Mouse (Mus musculus) embryonic facial prominence, embryonic 14.5 days (tissue): ENCODE results near the gene Dhcr24. TPM values are rescaled to one million over a fixed set of nuclear protein-coding genes. Genes with fewer than 3 reads are reported as not detected.

Source experiments
- ATAC-seq: fragments of 200-750 bp; cut with Nextera tagmentation; 2 replicates; pipeline ENCODE4 v1.8.0; 2017; ENCODE audit warnings: low read depth, moderate number of reproducible peaks, moderate TSS enrichment
- DNase-seq: peaks from one replicate; pipeline ENCODE4 v3.0.0-alpha.2; 2015; ENCODE audit warnings: low spot score
- H3K27ac ChIP-seq: fragments of 300-500 bp; sonication (generic); replicated peaks from 2 replicates; pipeline ENCODE4 v1.5.1; 2014; ENCODE audit warnings: low read depth, mild to moderate bottlenecking, low read length, moderate library complexity
- H3K27me3 ChIP-seq: fragments of 300-500 bp; sonication (generic); replicated peaks from 2 replicates; pipeline ENCODE4 v1.6.1; 2014; ENCODE audit warnings: low read length; ENCODE audit not compliant: control insufficient read depth, insufficient read depth
- H3K36me3 ChIP-seq: fragments of 300-500 bp; sonication (generic); 2 replicates; pipeline ENCODE4 v1.6.1; 2014; ENCODE audit warnings: low read length, mixed read lengths; ENCODE audit not compliant: control insufficient read depth, insufficient read depth
- H3K4me1 ChIP-seq: fragments of 300-500 bp; sonication (generic); 2 replicates; pipeline ENCODE4 v1.6.1; 2014; ENCODE audit warnings: antibody characterized with exemption, low read length; ENCODE audit not compliant: control insufficient read depth, insufficient read depth
- H3K4me2 ChIP-seq: fragments of 300-500 bp; sonication (generic); 2 replicates; pipeline ENCODE4 v1.6.1; 2014; ENCODE audit warnings: low read depth, mild to moderate bottlenecking, low read length, moderate library complexity, mixed read lengths
- H3K4me3 ChIP-seq: fragments of 300-500 bp; sonication (generic); 2 replicates; pipeline ENCODE4 v1.5.1; 2014; ENCODE audit warnings: low read depth, mild to moderate bottlenecking, low read length
- H3K9ac ChIP-seq: fragments of 300-500 bp; sonication (generic); 2 replicates; pipeline ENCODE4 v1.6.1; 2014; ENCODE audit warnings: low read depth, mild to moderate bottlenecking, low read length, moderate library complexity, mixed read lengths
- H3K9me3 ChIP-seq: fragments of 300-500 bp; sonication (generic); 2 replicates; pipeline ENCODE4 v1.6.1; 2016; ENCODE audit warnings: low read length; ENCODE audit not compliant: control insufficient read depth
- WGBS: fragments of 180-500 bp; shearing (Covaris S2); extraction: QIAGEN DNeasy Blood & Tissue Kit; methylation state at CpG from one replicate; pipeline ENCODE4 v1.1.7; 2014; 5-methylcytosine and 5-hydroxymethylcytosine counted together
- polyA plus RNA-seq: library from polyadenylated mRNA; unstranded; fragments of >200 nt; fragmentation: Nextera tagmentation; extraction: Ambion mirVana; gene quantifications from 2 replicates; pipeline ENCODE4 v1.2.1, GENCODE M21; 2014

Dhcr24 gene
- polyA plus RNA-seq, 1 experiment from 2014 or later: 14.8 TPM

DNA sequence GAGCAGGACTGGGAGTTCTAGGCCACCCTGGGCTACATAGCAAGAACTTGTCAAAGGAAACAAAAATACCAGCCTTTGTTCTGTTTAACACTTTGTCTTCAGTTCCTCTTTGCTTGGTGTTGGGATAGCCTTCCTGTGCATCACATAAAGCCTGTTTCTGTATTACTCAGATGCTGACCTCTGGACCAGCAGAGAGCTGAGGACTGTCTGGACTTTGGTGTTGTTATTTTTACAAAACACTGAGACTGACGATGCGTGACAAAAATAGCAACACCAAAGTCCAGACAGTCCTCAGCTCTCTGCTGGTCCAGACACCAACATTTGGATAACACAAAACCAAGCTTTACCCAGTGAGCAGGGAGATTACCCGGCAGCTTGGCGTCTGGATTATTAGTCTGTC, 39.9 kb downstream of the Dhcr24 start:
- no peaks in the 10 kb centered on the region for H3K9me3 ChIP-seq
- DNase-seq (no peak), ATAC-seq (no peak)
- H3K4me2 ChIP-seq: no peak overlapping the region
- no peak overlapping the region for H3K4me3 ChIP-seq
- no peak overlapping the region for H3K9ac ChIP-seq
- no peaks in the 10 kb centered on the region for H3K27me3 ChIP-seq
- H3K36me3 ChIP-seq: no peaks in the 10 kb centered on the region
- H3K27ac ChIP-seq: no peak overlapping the region
- no peaks in the 10 kb centered on the region for H3K4me1 ChIP-seq
- WGBS: 62% methylated on average over 4 of the region's 4 CpGs

DNA sequence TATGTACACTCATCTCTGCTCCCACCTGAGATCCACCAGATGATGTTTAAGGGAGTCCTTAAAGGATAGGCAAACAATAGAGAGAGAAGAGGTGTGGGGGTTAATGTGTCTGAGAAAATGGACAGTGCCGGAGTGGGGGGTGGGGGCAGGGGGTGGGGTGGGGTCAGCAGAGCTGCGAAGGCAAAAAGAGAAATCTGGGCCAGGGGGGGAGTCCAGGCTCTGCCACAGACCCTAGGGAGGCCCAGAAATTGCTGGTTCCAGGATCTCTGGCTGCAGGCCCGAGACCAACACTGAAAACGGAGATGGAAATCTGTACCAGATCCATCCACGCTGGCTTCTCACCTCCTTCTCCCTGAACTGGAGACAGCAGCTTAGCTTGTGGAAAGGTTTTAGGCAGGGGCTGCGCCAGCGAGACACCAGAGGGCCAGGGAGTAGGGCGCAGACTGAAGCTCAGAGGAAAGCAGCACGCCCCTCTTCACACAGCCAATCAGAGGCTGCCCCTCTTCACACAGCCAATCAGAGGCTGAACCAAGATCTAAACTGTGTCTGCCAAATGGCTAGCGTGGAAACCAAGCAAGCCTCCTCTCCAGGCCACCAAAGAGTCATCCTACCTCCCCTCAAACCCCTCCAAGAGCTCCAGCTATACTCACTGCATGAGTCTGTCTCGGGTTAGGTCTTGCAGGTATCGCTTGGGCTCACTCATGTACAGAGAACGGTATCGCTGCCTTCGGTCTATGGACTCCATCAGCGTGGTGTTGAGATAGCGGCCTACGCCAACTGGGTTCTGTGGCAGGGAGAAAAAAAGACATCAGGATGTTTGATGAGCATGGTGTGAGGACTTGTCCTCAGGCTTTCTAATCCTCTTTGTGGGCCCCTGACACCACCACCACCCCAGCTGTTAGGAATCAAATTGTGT, 46.1 kb downstream of the Dhcr24 start:
- Histone ChIP-seq H3K9me3 (0 out of 2 replicates have a peak, but pooled peaks cover 3% of the 10 kb centered on the region), H3K27ac (no peak overlapping the region), H3K4me3 (no peak overlapping the region), H3K9ac (no peak overlapping the region), H3K27me3 (no peaks in the 10 kb centered on the region), H3K36me3 (no peaks in the 10 kb centered on the region), H3K4me2 (peak overlapping the region; percentile 40), H3K4me1 (no peaks in the 10 kb centered on the region)
- peak; percentile 97 for ATAC-seq
- DNase-seq: peak; percentile 67
- WGBS: 37% methylated on average over 18 of the region's 18 CpGs

GRCm38 (mm10) chr4:106607905-106608304, 47.1 kb downstream of the Dhcr24 start:
- Histone ChIP-seq H3K27ac (no peak overlapping the region), H3K9me3 (0 out of 2 replicates have a peak, but pooled peaks cover 3% of the 10 kb centered on the region), H3K4me1 (no peaks in the 10 kb centered on the region), H3K4me2 (no peak overlapping the region), H3K9ac (no peak overlapping the region), H3K4me3 (no peak overlapping the region), H3K36me3 (no peaks in the 10 kb centered on the region), H3K27me3 (no peaks in the 10 kb centered on the region)
- DNase-seq (no peak), ATAC-seq (no peak)
- 90% methylated on average over 1 of the region's 1 CpGs for WGBS

- 73% methylated on average over 8 of the region's 8 CpGs for WGBS
- H3K27ac ChIP-seq: no peak overlapping the region
- H3K4me2 ChIP-seq: no peak overlapping the region
- no peak for ATAC-seq
- H3K9me3 ChIP-seq: 0 out of 2 replicates have a peak, but pooled peaks cover 3% of the 10 kb centered on the region
- no peaks in the 10 kb centered on the region; the same call in 1 of the 2 replicates for H3K4me1 ChIP-seq
- H3K27me3 ChIP-seq: no peaks in the 10 kb centered on the region
- H3K4me3 ChIP-seq: no peak overlapping the region
- DNase-seq: no peak
- H3K9ac ChIP-seq: no peak overlapping the region
- H3K36me3 ChIP-seq: no peaks in the 10 kb centered on the region
Measured at GRCm38 (mm10) chr4:106613105-106613504, 52.3 kb downstream of the Dhcr24 start.

- no peaks in the 10 kb centered on the region; the same call in 1 of the 2 replicates for H3K4me1 ChIP-seq
- H3K4me3 ChIP-seq: no peak overlapping the region
- H3K9ac ChIP-seq: no peak overlapping the region
- H3K27me3 ChIP-seq: no peaks in the 10 kb centered on the region
- 83% methylated on average over 3 of the region's 3 CpGs for WGBS
- no peaks in the 10 kb centered on the region for H3K9me3 ChIP-seq
- H3K36me3 ChIP-seq: no peaks in the 10 kb centered on the region
- H3K4me2 ChIP-seq: no peak overlapping the region
- H3K27ac ChIP-seq: no peak overlapping the region
- ATAC-seq (no peak), DNase-seq (no peak)
Measured at GRCm38 (mm10) chr4:106613560-106613959, 52.7 kb downstream of the Dhcr24 start.

GRCm38 (mm10) chr4:106614180-106614797, 53.5 kb downstream of the Dhcr24 start:
- 45% methylated on average over 7 of the region's 7 CpGs for WGBS
- peak; percentile 68 for ATAC-seq

GRCm38 (mm10) chr4:106614881-106615280, 54.0 kb downstream of the Dhcr24 start:
- 79% methylated on average over 9 of the region's 9 CpGs for WGBS
- H3K4me1 ChIP-seq: no peaks in the 10 kb centered on the region; the same call in 1 of the 2 replicates
- no peak overlapping the region for H3K9ac ChIP-seq
- DNase-seq (no peak), ATAC-seq (no peak)
- no peaks in the 10 kb centered on the region for H3K36me3 ChIP-seq
- H3K4me2 ChIP-seq: no peak overlapping the region
- H3K9me3 ChIP-seq: no peaks in the 10 kb centered on the region
- no peak overlapping the region for H3K27ac ChIP-seq
- no peaks in the 10 kb centered on the region for H3K27me3 ChIP-seq
- H3K4me3 ChIP-seq: no peak overlapping the region

More at GRCm38 (mm10) chr4:106614180-106614797, 53.5 kb downstream of the Dhcr24 start:
- H3K27ac ChIP-seq: no peak overlapping the region
- no peaks in the 10 kb centered on the region for H3K9me3 ChIP-seq
- peak; percentile 70 for DNase-seq
- no peaks in the 10 kb centered on the region for H3K27me3 ChIP-seq
- H3K4me3 ChIP-seq: no peak overlapping the region
- H3K9ac ChIP-seq: no peak overlapping the region
- H3K36me3 ChIP-seq: no peaks in the 10 kb centered on the region
- no peak overlapping the region for H3K4me2 ChIP-seq
- H3K4me1 ChIP-seq: no peaks in the 10 kb centered on the region; the same call in 1 of the 2 replicates

GRCm38 (mm10) chr4:106615637-106616036, 54.8 kb downstream of the Dhcr24 start:
- no peak overlapping the region for H3K4me3 ChIP-seq
- WGBS: 77% methylated on average over 12 of the region's 12 CpGs
- no peaks in the 10 kb centered on the region for H3K9me3 ChIP-seq
- no peak for DNase-seq
- H3K4me2 ChIP-seq: no peak overlapping the region
- no peaks in the 10 kb centered on the region; the same call in 1 of the 2 replicates for H3K4me1 ChIP-seq
- H3K36me3 ChIP-seq: no peaks in the 10 kb centered on the region
- no peak overlapping the region for H3K27ac ChIP-seq
- no peak overlapping the region for H3K9ac ChIP-seq
- no peaks in the 10 kb centered on the region for H3K27me3 ChIP-seq
- ATAC-seq: no peak
